Mouse (Mus musculus) CD4-positive, CD25-positive, alpha-beta regulatory T cell (primary cell): ENCODE data around the gene Gm5728. TPM values are rescaled to one million over a fixed set of nuclear protein-coding genes. Genes with fewer than 3 reads are reported as not detected.

Experiments used
- polyA plus RNA-seq: library from polyadenylated mRNA; unstranded; fragments of 100-300 nt; shearing (Covaris generic); gene quantifications from one replicate; pipeline ENCODE4 v1.2.1, GENCODE M21; 2017

The Gm5728 gene
- not detected for polyA plus RNA-seq

GRCm38 (mm10) chr7:20375310-20375709 lies at the start of gene Gm5728:
TSS of gene Gm5728 (minus strand) at chr7:20375410.

GRCm38 (mm10) chr7:20417642-20418041 lies 42.4 kb upstream of the Gm5728 start, which contains the start of gene Vmn1r100:
TSS of gene Vmn1r100 (plus strand) at chr7:20417942.

GRCm38 (mm10) chr7:20333965-20334364 lies 41.2 kb downstream of the Gm5728 start, which contains the start of gene Gm4133:
TSS of gene Gm4133 (minus strand) at chr7:20334065.

Other genes starting within 250 kb of the Gm5728 start
- gene Vmn1r93, start 236.3 kb downstream of the Gm5728 start, polyA plus RNA-seq, result not detected
- gene Vmn1r94, start 207.0 kb downstream of the Gm5728 start, polyA plus RNA-seq, result not detected
- not detected for gene Vmn1r95, start 181.7 kb downstream of the Gm5728 start, polyA plus RNA-seq
- gene Gm6164, start 169.8 kb downstream of the Gm5728 start, polyA plus RNA-seq, result not detected
- gene Gm4498, start 141.6 kb downstream of the Gm5728 start, polyA plus RNA-seq, result not detected
- gene Gm5890, start 112.6 kb downstream of the Gm5728 start, polyA plus RNA-seq, result not detected
- not detected for gene Gm4133, start 41.3 kb downstream of the Gm5728 start, polyA plus RNA-seq
- not detected for gene Vmn1r100, start 42.5 kb upstream of the Gm5728 start, polyA plus RNA-seq
- not detected for gene Vmn1r101, start 67.2 kb upstream of the Gm5728 start, polyA plus RNA-seq
- 0.19 TPM for gene Gm10670, start 99.5 kb upstream of the Gm5728 start, polyA plus RNA-seq
- gene Vmn1r103, start 135.1 kb upstream of the Gm5728 start, polyA plus RNA-seq, result not detected
- 0.26 TPM for gene Vmn1r104, start 158.4 kb upstream of the Gm5728 start, polyA plus RNA-seq
- not detected for gene Gm5726, start 170.3 kb upstream of the Gm5728 start, polyA plus RNA-seq
- not detected for gene Gm4141, start 200.8 kb upstream of the Gm5728 start, polyA plus RNA-seq
- gene Gm4513, start 223.6 kb upstream of the Gm5728 start, polyA plus RNA-seq, result not detected